Mouse (Mus musculus): ENCODE measurements around the gene Abcf2.

Abcf2 gene

DNA sequence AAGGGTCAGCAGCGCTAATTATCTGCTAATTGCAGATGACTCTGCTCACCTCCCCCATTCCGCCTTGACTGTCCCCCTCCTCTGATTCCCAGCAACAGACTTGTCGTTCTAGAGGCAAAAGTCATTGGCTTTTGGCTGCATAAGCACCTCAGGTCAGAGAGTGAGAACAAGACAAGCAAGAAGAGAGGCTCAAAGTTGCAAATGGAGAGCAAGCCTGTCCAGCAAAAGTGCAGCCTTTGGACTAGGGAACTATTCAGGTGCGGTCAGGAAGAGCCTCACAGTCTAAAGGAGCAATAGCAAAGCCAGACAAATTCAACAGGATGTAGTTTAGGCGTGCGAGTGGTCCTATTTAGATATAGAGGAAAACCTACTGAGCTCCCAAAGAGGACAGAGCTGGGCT is 49.5 kb downstream of the Abcf2 start:
- DNase-seq (ENCODE audit: low spot score in 2 of 2): no peak

GRCm38 (mm10) chr5:24526889-24527230 is 50.4 kb downstream of the Abcf2 start, which contains the start of gene Gbx1:
Gene Gbx1 (minus strand): TSS chr5:24527202.
- no peak for DNase-seq (ENCODE audit: low spot score in 2 of 2)

GRCm38 (mm10) chr5:24526190-24526888 is 50.9 kb downstream of the Abcf2 start:
- no peak for DNase-seq (ENCODE audit: low spot score in 2 of 2)

DNA sequence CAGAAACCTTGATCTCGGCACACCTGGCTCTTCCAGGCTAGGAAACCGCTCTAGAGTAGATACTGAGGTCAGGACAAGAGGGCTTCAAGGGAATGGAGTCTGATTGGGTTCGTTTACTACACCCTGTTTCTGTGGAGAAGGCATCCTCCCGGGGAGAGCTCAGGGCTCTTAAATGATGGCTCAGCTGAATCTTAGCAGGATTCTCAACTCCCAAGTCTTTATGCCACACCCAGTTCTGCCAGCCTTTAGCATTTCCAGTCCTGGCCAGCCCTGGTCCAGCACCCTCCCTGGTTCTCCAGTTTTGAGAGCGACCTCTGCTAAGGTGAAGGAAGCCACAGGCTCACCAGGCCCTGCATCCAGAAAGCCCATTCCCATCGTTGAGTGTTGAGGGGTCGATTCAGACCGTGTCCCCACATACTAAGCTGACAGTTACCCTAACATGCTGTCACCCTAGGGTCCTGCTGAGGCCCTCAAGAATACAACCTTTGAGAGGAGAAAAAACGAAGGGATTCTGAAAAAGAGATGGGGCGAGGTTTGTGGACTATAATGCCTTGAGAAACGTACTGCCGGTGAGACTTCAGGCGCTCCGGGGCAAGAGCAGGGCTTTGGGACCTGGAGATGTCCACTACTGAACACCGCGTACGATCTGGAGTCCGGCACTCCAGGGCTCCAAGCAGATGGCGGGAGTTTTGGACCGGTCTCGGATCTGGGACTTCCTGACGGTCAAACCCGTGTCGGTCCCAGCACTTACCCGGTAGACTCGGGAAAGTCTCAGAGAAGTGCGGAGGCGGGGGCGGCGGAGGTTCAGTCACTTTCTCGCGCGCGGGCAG is 51.7 kb downstream of the Abcf2 start:
- no peak for DNase-seq (ENCODE audit: low spot score in 2 of 2)

DNA sequence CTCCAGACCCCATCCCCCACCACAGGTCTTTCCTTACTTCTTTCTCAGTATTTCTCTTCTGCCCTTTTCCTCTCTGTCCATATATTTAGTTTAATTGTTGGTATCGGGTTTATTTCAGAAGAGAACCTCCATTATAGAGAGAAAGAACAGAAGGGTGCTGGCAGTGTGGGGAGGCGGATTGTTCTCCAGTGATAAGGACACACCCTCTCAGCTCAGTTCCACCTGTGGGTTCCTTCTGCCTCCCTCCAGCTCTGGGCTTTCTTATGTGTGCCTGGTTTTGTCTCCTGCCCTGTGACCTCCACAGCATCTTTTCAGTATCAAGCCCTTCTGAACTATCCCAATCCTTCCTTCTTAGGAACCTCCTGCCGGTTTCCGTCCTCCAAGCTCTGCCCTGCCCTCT is 52.7 kb downstream of the Abcf2 start:
- DNase-seq (ENCODE audit: low spot score in 2 of 2): no peak

DNA sequence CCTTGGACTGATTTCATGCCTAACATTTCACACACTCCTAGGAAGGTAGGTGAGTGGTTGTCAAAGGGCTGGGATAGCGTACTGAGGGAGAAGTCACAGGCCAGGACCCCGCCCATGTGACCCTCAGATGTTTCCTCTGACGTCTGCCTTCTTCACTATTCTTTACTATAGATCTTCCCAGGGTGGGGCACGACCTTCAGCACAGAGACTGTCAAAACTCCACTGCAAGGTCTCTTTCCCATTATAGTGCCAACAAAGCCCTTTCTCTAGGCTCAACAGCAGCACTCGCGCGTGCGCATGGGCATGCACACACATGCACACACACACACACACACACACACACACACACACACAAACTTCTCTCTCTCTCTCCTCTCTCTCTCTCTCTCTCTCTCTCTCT is 53.5 kb downstream of the Abcf2 start:
- DNase-seq (ENCODE audit: low spot score in 2 of 2): no peak

- no peak for DNase-seq (ENCODE audit: low spot score in 2 of 2)
Observed at GRCm38 (mm10) chr5:24521366-24521765, 55.9 kb downstream of the Abcf2 start.

All from natural killer cell, adult 2 months (primary cell).